Mouse (Mus musculus) CD4-positive, CD25-positive, alpha-beta regulatory T cell, adult 9 weeks (primary cell): ENCODE data around the gene Cfl1. TPM values are rescaled to one million over a fixed set of nuclear protein-coding genes. Genes with fewer than 3 reads are reported as not detected.

Source experiments
- polyA plus RNA-seq: library from polyadenylated mRNA; unstranded; fragments of 100-300 nt; shearing (Covaris generic); gene quantifications from one replicate; pipeline ENCODE4 v1.2.1, GENCODE M21; 2017

The Cfl1 gene
- polyA plus RNA-seq = 4,187 TPM

DNA sequence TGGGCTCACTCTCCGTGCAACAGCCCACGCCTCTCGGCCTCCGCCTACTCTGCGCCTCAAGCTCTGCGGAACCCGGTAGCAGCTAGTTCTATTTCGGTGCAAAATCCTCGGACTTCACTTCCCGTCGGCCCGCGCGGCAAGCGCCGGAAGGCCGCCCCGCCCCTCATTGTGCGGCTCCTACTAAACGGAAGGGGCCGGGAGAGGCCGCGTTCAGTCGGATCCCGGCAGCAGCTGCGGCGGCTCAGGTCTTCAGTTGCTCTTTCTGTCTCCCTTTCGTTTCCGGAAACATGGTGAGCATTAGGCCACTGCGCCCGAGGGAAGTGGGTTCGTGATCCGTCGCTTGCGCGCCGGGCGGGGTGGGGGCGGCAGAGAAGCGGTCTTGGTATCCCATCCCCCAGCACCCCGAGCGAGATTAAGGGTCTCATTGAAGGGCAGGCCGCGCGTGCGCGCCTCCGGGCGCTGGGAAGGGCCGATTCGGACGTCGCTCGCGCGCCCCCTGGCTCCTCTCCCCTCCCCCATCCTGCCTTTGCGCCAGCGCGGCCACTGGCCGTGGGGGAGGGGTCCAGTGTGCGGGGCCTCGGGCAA lies at the start of gene Cfl1:
Gene Cfl1 (plus strand): TSS at position 143 of the 585 bp plus-strand sequence.

GRCm38 (mm10) chr19:5447515-5448353 lies 42.5 kb upstream of the Cfl1 start, which contains the start of gene Fosl1:
TSS of gene Fosl1 (plus strand) at chr19:5447547.

DNA sequence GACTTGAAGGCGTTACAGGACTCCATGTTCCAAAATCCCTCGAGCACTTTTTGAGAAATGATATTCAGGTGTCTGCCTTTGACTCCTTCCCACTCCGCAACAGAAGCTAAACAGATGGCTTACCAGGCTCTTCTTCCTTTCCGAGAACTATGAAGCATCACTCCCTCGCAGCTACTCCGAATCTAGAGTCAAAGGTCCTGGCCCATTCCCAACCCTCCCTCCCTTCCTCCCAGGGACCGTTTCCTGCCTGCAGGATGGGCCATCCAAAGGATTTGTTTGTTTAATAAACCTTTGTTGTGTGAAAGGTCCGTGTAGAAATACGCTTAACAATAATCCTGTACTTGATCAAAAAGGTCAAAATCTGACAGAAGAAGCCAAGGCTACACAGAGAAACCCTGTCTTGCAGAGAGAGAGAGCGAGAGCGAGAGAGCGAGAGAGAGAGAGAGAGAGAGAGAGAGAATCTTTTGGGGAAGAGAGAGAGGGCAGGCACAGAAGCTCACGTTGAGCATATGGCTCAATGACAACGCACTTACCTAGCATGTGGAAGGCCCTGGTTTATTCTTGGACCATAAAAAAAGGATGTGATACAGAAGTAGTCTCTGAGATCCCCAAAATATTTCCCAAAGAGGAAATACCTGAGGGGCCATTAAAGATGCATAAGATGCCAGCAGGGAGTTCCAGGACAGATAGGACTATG lies 32.4 kb upstream of the Cfl1 start, which contains the start of gene Ccdc85b:
Gene Ccdc85b (minus strand): TSS at position 149 of the 697 bp plus-strand sequence.

GRCm38 (mm10) chr19:5460465-5460911 lies 29.8 kb upstream of the Cfl1 start, which contains the start of gene Fibp:
TSS of gene Fibp (plus strand) at chr19:5460615.

GRCm38 (mm10) chr19:5468374-5468773 lies 21.9 kb upstream of the Cfl1 start, which contains the start of gene Ctsw:
TSS of gene Ctsw (minus strand) at chr19:5468507.

DNA sequence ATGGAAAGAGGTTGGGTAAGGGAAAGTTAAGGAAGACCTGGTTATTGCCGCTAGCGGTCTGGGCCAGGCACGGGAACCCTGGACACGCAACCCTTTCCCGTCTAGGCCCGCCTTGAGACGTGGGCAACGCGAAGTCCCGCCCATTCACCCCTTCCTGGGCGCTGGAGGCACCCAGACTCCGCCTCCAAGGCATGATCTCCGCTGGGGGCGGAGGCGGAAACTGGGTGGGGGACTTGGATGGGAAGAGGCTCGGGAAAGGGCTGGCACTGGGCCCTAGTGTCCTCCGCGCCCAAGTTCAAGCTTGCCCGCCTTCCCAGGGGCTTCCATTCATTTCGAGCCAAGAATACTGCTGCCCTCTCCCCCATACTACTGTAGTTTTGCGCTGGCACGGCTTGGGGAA lies 16.5 kb upstream of the Cfl1 start, which contains the start of gene Efemp2:
Gene Efemp2 (plus strand): TSS at position 235 of the 400 bp plus-strand sequence.

DNA sequence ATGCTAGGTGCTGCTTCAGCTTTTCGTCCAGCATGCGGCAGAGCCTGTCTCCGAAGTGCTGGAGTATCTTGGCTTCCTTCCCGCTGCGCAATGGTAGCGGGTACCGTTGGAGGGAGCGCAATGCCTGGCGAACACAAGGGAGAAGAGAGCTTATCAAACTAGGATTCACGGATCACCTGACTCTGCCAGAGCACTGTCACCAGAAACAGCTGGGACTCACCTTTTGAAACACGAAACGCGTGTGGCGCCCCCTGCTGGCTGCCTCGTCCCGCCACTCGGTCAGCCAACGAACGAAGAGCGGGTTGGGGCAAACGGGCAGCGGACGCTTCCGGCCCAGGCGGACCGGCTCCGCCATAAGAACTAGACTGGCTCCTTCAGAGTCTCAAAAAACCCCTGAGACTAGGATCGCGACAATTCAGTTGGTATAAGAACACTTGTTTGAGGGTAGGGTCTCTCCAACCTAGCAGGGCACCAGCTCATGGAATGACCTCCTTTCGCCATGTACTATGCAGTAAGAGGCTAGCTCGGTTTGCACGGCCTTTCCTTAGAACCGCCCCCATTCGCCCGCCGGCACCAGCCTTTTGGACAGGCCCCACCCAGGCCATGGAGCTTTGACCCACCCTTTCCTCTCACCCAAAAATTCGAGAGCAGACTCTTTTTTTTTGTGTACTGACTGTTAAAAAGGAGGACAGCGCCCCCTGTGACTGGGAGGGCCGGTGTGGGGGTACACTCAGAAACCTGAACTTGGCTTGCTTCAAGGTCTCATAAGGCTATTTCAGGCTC lies 2.3 kb upstream of the Cfl1 start, which contains the start of gene Mus81:
Gene Mus81 (minus strand): TSS at position 635 of the 783 bp plus-strand sequence.

GRCm38 (mm10) chr19:5503687-5504086 lies 13.4 kb downstream of the Cfl1 start, which contains the start of gene 1700020D05Rik:
TSS of gene 1700020D05Rik (minus strand) at chr19:5503787.

GRCm38 (mm10) chr19:5510031-5511026 lies 20.1 kb downstream of the Cfl1 start, which contains the start of gene Snx32:
TSS of gene Snx32 (minus strand) at chr19:5510538.

Other genes starting within 250 kb of the Cfl1 start
- 15.1 TPM for gene Pacs1, start 217.3 kb upstream of the Cfl1 start, polyA plus RNA-seq
- gene Sf3b2, start 195.0 kb upstream of the Cfl1 start, polyA plus RNA-seq = 449 TPM
- gene Gal3st3, start 192.1 kb upstream of the Cfl1 start, polyA plus RNA-seq = not detected
- not detected for gene Catsper1, start 154.7 kb upstream of the Cfl1 start, polyA plus RNA-seq
- gene Cst6, start 140.9 kb upstream of the Cfl1 start, polyA plus RNA-seq = 1.4 TPM
- gene Eif1ad, start 123.7 kb upstream of the Cfl1 start, polyA plus RNA-seq = 66.3 TPM
- gene Banf1, start 123.3 kb upstream of the Cfl1 start, polyA plus RNA-seq = 350 TPM
- 26.6 TPM for gene Sart1, start 101.8 kb upstream of the Cfl1 start, polyA plus RNA-seq
- 1.0 TPM for gene Tsga10ip, start 87.9 kb upstream of the Cfl1 start, polyA plus RNA-seq
- gene Drap1, start 65.5 kb upstream of the Cfl1 start, polyA plus RNA-seq = 73.1 TPM
- gene AI837181, start 65.3 kb upstream of the Cfl1 start, polyA plus RNA-seq = 14.3 TPM
- not detected for gene Fosl1, start 42.9 kb upstream of the Cfl1 start, polyA plus RNA-seq
- 3.6 TPM for gene Ccdc85b, start 32.6 kb upstream of the Cfl1 start, polyA plus RNA-seq
- gene Fibp, start 29.8 kb upstream of the Cfl1 start, polyA plus RNA-seq = 178 TPM
- gene Ctsw, start 21.9 kb upstream of the Cfl1 start, polyA plus RNA-seq = 115 TPM
- gene Efemp2, start 16.5 kb upstream of the Cfl1 start, polyA plus RNA-seq = 2.3 TPM
- gene Mus81, start 2.1 kb upstream of the Cfl1 start, polyA plus RNA-seq = 70.5 TPM
- 0.27 TPM for gene 1700020D05Rik, start 13.3 kb downstream of the Cfl1 start, polyA plus RNA-seq
- 18.4 TPM for gene Snx32, start 20.1 kb downstream of the Cfl1 start, polyA plus RNA-seq
- gene Ovol1, start 70.2 kb downstream of the Cfl1 start, polyA plus RNA-seq = not detected
- gene Ap5b1, start 77.6 kb downstream of the Cfl1 start, polyA plus RNA-seq = 19.4 TPM
- gene Rnaseh2c, start 111.4 kb downstream of the Cfl1 start, polyA plus RNA-seq = 89.1 TPM
- 59.7 TPM for gene Kat5, start 119.8 kb downstream of the Cfl1 start, polyA plus RNA-seq
- gene Rela, start 147.0 kb downstream of the Cfl1 start, polyA plus RNA-seq = 165 TPM
- 46.5 TPM for gene Sipa1, start 173.3 kb downstream of the Cfl1 start, polyA plus RNA-seq
- 18.1 TPM for gene Map3k11, start 198.3 kb downstream of the Cfl1 start, polyA plus RNA-seq
- 47.0 TPM for gene Pcnx3, start 198.5 kb downstream of the Cfl1 start, polyA plus RNA-seq
- 1.3 TPM for gene Kcnk7, start 213.9 kb downstream of the Cfl1 start, polyA plus RNA-seq
- 60.7 TPM for gene Ehbp1l1, start 235.9 kb downstream of the Cfl1 start, polyA plus RNA-seq
- gene Fam89b, start 239.2 kb downstream of the Cfl1 start, polyA plus RNA-seq = 60.6 TPM